Mouse (Mus musculus) brain, adult 2 months (tissue): Measurements from ENCODE around the gene Npcd.

Experiments used
- DNase-seq: peaks from one replicate; pipeline ENCODE4 v3.0.0; 2011; ENCODE audit warnings: low read depth, low spot score

The Npcd gene

DNA sequence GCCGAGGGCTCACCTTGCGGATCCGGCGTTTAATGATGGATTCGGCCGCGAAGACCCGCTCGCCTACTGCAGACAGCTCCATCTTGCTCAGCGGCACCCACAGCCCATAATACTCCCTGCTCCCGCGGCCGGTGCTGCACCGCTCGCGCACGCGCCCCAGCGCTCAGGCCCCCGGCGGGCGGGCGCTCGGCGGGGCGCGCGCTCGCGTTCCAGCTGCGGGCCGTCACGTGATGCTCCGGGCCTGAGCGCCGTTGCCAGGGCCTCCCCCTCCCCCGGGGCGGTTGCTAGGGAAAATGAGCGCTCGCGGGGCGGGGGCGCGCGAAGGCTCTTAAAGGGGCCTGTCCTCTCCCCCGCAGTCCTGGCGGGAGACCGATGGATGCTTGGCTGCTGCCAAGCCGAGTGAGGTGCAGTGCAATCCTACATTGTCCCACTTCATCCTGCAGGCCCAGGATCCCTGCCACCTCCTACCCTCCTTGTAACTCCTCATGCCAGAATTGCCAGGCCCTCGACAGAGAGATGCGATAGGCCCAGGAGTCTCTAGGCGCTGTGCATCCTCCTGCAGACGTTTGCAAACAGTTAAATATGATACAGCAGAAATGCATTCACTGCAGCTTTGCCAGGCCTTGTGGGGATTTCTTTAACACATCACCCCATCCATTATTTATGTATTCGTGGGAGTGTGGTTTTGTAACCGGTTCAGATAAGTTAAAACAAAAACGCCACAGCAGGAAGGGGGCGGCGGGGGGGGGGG, at the start of gene Npcd, which contains the start of gene Cbx6:
Gene Npcd (minus strand): TSS at position 108 of the 751 bp plus-strand sequence.
Gene Cbx6 (minus strand): TSS at position 559 of the 751 bp plus-strand sequence.
- DNase-seq: peak; percentile 98

DNA sequence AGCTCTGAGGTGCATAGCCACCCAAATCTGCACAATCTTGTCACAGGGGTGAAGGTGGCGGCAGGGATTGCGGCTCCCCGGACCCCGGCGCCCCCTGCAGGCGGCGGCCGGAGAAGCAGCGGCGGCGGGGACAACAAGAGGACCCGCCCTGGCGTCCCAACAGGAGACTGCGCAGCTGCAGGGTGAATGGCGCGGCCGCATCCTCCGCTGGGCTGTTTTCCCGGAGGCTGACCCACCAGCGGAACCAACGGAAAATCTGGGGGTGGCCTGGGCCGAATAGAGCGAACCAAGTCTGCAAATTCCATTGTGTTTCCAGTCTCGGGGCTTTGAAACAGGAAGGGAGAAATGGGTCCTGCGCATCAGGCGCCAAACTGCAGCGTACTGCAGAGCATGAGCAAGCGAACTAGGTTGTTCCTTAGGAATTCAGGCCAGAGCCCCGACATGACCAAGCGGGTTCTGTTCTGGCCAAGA, 49.4 kb upstream of the Npcd start:
- peak; percentile 94 for DNase-seq

DNA sequence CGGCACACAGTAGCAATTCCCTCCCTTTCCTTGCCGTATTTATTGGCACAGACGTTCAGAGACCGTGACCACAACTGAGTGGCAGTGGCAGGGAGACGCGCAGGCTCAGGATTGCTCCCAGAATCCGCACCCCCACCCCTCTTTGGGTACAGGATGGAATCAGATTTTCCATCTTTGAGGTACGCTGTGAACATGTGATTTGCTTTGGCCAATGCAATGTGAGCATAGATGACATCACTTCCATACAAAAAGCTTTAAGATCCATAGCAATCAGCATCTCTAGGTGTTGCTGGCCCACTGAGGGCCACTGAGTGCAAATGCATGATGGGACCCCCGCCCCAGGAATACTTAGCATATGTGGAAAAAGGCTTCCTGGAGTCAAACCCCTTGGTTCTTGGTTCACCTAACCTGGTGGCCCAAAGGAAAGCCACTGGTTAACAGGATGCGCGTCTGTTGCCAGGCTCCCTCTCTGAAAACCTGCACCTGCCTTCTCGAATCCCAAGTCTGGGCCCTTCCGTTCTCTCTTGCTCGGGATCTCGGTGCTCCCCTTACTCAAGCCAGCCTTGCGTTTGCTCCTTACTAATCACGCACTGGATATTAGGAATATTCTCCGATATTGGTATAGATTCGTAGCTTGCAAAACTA, 48.7 kb upstream of the Npcd start:
- DNase-seq: peak; percentile 93

DNA sequence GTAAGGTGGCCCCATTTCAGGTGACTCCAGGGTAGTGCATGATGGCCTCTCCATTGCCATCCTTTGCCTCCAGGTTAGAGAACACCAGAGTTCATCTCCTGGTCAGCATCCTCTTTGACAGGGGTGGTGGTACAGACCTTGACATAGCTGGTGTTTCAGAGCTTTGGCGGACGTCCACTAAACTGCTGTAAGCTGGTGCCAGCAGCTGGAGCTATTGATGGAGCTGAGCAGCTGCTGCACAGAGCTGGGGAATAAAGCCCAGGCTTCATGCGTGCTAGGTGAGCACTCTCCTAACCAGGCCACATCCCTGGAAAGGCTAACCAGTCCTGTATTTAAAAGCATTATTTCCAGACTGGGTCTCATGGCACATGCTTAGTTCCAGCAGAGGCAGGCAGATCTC, 46.4 kb upstream of the Npcd start:
- no peak for DNase-seq

DNA sequence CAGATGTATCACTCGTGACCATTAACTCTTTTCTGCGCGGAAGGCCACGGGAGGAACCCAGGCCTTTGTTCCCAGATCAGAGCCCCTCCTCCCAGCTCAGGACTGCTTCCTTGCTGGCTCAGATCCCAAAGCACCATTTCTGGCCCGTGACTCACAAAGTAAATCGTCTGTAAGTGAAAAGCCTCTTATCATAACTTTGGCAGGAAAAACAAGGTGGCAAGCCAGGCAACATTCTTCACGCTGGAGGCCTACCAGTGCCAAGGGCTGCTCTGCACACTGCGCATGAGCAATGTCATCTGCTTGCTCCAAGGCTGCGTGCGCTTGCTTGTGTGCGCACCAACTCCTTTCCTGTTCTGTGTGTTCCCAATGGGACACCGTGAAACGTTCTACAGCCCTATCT, 45.3 kb upstream of the Npcd start:
- DNase-seq: peak; percentile 91

DNA sequence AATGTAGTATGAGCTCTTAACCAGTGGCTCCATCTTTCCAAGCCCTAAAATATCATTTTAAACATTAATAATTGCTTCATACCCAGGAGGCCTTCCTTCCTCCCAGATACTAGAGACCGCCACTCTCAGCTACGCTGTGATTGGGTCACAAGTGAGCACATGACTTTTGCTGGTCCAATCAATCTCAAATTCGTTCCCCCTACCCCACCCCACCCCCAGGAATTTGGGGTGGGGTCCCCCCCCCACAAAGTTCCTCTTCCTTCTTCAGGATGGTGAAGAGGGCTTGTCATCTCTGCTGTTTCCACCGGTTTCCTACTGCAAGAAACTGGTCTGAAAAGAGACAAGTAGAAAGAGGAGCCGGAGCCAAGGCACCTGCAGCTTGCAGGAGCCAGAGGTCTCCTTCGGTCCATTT, 44.7 kb upstream of the Npcd start:
- DNase-seq: no peak

DNA sequence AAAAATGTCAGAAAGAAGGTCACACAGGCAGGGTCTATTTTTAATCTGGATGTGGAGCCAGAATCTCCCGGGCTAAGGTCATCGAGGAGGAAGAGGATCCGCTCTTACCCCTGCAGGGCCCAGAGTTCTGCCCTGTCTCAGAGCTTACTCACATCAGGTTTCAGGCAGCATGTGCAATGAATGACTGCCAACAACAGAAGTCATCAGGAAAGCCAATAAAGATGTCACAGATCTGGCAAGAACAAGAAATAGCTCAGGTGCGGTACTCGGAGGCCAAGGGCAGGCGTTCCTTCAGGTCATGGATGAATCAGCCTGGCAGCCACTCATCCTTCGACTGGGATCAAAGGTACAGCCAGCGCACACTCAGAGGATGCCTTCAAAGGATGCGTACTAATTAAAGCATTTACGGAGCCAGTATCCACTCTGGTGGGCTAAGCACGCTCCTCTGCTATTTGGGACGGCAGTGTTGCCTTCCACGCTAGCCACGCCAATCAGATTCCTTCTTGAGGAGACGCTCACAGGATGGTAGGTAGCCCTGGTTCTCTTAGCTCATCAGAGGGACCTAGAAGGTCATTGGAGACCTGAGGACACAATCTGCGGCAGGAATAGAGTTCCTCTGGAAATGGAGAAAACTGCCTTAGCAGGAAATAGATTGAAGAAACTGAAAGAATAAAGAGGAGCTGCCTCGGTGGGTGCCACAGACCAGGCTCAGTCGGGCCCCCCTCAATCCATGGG, 41.4 kb upstream of the Npcd start:
- peak; percentile 22 for DNase-seq

DNA sequence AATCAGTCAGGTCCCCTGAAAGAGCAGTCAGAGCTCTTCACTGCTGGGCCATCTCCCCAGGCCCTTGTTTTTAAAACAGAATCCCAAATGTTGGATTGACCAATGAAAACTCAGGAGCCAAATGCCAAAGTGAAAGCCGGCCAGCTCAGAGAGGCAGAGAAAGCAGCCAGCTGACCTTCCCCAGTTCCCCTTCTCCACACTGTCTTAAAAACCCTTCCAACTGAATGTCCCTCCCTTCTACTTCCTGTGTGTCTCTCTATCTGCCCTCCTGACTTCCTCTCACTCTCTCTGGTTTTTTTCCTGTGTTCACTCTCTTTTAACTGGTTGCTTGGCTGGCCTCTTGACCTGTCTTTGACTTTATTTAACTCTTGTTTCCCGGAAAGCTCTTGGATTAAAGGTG, 40.0 kb upstream of the Npcd start:
- DNase-seq: no peak

DNA sequence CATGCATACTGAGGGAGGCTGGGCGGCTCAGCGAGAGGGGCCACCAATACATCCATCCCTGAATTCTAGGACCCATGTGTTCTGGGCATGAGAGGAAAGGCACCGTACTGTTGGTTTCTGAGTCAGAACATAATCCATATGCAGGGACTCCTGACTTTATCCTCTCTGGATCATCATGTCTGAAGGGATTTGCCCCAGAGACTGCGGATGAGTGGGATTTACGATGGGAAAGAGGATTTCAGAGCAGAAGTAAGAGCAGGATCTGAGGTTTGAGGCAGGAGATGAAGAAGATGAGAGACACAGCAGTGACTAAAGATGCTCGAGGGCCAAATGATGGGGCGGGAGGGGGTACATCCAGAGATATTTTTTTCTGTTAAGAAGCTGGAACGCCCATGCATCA, 39.5 kb upstream of the Npcd start:
- DNase-seq: no peak

DNA sequence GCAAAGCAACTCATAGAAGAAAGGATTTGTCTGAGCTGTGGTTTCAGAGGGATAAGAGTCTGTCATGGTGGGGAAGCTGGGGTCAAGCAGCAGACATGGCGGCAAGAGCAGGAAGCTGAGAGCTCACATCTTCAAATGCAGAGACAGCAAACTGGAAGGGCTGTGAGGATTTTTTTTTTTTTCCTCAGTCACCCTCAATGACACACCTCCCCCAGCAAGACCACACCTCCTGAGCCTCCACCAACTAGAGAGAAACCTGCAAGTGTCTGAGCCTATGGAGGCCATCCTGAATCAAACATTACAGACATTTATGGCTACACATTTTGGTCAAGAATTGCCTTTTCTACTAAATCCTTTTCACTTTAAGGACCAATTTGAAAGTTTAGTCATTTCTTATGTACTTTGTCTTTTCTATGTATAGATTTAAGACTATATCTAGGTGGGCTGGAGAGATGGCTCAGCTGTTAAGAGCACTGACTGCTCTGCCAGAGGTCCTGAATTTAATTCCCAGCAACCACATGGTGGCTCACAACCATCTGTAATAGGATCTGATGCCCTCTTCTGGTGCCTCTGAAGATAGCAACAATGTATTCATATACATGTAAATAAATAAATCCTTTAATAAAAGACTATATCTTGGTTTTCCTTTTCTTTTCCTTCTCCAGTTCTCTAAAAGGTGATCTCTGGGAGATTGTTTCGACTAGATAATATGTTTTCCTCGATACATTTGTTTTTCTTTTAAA, 33.4 kb upstream of the Npcd start:
- DNase-seq: no peak

DNA sequence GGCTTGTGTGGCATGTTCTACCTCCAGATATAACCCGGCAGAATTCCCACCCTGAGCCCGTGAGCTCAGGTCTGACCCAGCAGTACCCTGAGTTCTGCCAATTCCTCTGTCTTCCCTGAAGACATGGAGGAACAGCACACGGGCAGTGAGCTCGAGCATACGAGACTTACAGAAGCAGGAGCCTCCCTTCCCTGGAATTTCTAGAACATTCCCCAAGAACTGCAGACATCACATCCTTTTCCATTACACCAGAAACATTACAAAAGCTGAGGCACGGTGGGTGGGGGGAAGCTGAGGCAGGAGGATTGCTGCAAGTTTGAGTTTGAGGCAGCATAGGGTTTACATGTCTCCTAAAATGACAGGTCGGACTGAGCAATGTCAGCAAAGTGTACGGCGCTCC, 25.8 kb upstream of the Npcd start:
- no peak for DNase-seq

DNA sequence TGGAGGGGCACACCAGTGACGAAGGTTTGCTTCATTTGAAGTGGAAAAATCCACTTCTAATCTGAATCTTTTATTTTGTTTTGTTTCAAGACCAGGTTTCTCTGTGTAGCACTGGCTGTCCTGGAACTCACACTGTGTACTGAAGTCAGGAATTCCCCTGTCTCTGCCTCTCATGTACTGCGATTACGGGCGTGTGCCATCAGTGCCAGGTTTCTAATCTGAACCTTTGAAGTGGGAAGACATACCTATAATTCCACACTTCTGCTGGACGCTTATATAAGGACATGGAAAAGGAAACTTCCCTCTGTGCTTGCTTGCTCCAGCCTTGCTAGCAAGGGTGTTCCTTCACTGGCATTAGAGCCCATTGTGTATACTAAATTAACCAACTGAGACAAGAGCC, 24.9 kb upstream of the Npcd start:
- no peak for DNase-seq

DNA sequence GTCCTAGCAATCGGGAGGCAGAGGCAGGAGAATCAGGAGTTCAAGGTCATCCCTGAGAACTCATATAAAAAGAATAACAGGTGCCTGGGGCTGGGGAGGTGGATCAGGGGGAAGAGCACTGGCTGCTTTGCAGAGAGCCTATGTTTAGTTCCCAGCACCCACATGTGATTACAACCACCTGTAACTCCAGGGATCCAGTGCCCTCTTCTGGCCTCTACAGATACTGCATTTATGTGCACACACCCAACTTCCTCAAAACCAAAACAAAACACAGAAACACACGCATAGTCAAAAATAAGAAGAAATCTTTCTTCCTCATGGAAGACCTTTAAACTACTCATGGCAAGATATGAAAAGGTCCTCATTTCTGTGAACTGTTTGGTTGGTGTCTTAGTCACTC, 16.1 kb upstream of the Npcd start:
- DNase-seq: no peak

DNA sequence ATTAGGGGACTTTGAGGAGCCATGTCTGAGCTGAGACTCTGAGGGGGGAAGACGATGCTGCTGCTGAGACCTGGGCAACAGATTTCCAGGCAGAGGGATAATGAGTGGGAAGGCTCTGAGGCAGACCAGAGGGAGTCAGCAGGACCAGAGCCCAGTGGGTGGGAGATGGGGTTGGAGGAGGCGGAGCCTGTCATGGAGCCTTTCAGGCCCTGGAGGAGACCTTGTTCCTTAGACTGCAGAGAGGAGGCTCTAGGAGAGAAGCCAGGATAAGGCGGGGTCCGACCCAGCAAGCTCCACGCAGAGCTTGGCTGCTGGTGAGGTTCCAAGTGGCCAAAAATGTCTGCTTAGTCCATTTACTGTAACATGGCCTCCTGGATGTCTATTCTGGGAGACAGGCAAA, 13.1 kb upstream of the Npcd start:
- peak; percentile 71 for DNase-seq

DNA sequence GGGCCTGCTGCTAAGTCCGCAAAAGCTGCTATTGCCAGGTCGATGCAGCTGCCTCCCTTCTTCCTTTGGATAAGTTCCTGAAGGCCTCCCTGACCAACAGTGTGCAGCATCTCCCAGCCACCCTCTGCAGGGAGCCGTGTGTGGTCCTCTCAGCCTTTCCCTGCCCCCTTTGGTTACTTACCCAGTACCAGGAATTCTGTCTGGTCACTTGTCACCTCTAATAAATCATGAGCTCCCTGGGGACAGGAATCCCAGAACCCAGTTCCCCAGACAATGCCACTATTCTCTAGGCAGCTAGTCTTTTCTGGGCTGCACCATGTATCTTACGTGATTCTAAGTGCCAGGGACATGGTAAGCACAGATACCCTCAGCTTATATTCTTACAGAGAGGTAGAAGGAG, 11.9 kb upstream of the Npcd start:
- no peak for DNase-seq

DNA sequence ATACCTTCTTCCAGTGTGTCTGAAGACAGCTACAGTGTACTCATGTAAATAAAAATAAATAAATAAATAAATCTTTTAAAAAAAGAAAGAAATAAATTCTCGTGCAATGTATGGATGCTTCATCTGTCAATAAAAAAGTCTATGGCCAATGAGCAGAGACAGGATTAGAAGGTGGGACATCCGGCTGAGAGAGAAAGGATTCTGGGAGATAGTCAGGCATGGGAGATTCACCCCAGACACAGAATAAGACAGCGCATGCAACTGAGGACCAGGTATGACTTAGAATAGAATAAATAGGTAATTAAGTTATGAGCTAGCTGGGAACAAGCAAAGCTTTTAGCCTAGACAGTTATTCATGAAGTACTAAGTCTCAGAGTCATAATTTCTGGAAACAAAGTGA, 8.9 kb upstream of the Npcd start:
- DNase-seq: no peak

DNA sequence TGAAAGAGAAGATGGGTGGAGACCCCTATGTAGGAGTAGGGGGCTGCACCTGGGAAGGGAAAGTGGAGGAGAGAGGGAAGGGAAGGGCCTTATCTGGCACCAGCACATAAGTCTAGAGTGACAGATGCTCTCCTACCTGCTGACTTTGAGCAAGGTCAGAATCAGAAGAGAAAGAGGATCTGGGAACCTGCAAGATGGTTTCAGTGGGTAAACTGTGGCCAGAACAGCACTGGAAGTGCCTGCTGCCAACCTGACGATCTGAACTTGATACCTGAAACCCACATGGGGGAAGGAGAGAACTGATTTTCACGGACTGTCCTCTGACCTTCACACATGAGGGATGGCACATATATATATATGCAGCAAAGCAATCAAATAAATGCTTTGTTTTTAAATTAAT, 6.2 kb upstream of the Npcd start:
- no peak for DNase-seq

DNA sequence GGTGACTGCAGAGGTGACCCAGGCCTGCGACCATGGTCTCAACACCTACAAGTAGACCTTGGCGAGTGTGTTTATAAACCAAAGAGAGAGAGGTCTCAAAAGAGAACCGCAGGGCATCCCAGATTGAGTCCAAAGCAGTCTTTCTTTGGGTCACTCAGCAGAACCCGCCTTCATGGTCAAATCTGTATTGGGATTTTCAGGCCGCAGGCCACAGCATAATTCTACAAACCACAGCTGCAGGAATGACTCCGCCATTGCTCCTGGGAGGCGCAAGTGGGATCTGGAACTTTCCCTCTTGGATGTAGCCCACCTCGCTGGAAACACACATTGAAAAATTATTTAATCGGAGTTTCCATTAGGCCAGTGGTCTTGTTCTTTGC, 834 bp upstream of the Npcd start:
- DNase-seq: no peak

DNA sequence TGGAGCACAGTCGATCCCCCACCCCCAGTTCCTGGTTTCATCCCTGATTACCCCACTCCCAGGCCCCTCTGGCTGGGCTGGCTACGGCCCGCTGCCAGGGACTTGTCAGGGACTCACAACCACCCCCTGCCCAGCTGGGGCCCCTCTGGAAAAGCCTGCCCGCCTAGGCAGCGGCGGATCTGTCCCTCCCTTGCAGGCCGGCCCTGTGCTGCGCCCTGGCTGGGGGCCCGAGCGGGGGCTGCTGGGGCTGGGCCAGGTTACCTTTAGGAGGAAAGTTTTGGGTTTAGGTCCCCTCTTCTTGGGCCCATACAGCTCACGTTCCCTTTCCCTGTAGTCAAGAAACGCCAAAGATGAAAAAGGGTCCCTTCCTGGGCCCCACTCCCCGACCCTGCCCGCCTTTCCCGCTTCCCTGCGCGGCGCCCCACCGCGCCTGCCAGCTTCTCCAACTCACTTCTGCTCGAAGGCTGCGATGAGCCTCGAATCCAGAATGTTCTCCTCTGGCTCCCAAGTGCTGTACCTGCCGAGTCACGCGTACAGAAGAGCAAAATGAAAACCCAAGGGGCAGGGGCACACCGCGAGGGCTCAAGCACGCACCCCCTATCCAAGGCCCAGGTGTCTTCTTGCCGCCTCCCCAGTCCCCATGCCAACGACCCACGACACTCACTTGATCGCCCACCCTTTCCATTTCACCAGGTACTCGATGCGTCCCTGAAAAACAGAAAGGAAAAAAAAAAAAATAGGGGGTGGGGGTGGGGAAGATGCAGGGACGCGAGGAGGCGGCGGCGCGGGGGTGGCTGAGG, 586 bp downstream of the Npcd start:
- DNase-seq: peak; percentile 57

DNA sequence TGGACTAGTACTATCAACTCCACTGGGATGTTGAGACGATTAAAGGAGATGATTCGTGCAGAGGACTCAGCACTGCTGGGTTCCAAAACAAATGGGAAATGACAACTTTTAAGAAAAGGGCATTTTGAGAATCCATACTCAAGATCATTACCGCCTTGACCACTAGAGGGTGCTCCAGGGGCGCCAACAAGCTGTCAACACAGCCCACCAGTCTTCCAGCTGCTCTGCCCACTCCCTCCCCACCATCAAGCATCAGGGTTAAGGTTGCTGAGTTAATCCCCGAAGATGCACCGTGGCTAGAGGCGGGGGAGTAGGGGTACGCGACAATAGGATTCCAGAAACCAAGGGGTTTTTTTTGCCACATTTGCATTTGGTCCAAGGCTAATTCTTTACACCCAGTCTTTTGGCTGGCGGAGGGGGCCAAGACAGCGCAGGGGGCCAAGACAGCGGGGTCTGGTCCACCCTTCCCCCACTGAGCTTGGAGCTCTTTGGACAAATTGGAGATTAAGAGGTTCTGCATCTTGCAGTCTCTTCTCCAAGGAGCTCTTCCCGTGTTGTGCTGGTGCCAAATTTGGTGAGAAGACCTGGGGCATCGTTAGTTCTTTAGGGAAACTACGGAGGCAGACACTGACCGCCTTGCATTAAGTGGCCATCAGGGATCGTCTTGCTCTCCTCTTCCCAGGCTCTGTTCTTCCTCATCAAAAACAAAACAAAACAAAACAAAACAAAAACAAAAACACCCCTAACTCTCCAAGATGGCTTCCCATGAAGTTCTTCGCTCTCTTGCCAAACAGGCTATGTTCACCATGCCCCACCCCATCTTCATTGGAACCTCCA, 1.8 kb downstream of the Npcd start:
- peak; percentile 90 for DNase-seq
